Mouse (Mus musculus) thymus, adult 18-20 months (tissue): ENCODE results near the gene Hhipl2.
"Not testable (repeated sequence)": the region's sequence is repeated elsewhere in the genome, so short reads cannot be mapped to it uniquely, and the experiment has no call there.

ENCODE experiments used
- DNase-seq, 2 experiments: peaks; one replicate each; pipeline ENCODE4 v3.0.0; 2022; ENCODE audit warnings: mixed read lengths in 2 of 2

Gene Hhipl2

DNA sequence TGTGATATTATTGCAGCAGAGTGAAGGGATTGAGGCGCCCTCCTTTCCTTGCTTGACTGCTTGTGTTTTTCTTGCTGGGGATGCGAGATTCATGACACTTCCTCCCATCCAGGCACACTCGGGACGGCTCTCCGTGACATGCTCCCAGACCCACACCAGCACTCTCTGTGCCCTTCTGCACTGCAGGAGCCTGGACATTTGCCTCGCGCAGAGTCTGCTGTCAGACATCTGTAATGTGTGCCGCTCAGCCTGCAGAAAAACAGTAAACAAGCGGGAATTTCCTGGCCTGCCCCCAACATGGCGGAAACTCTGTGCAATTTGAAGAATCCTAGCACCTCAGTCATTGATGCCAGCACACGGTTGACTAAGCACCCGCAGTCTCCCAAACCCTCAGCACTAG lies at the start of gene Hhipl2:
Gene Hhipl2, plus strand, starts transcription at position 343 of the 400 bp plus-strand sequence.
- no peak for DNase-seq

DNA sequence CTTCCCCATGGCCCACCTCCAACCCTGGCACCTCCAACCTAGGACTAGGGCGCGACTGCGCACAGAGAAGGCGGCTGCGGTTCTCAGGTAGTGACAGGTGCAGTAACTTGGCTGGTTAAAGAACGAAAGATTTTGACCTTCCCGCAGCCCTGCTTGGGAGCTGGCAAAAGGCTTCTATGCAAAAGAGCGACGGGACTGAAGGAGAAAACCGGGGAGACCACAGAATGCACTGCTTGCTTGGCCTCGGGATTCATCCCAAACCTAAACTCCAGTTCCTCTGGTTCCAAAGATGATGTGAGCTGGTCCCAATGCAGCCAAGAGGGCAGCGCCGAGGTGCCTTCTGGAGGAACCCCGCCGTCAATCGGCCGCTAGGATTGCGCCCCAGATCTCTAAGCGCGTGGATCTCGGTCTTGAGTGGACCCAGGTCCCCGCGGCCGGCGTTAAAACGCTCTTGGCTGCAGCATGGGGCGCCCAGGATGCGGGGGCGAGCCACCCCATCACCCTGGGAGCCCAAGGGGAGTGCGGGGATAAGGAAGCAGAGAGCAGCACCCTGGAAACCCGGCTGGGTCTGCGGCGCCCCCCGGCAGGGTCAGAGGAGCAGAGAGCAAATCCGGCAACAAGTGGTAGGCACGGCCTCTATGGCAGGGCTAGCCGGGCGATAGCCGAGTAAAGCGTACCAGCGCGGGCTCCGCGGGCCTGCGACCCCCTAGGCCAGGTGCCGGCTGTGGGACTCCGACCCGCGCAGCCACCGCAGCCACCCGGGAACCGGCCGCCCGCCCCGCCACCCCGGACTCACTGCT lies 49.2 kb upstream of the Hhipl2 start:
- DNase-seq: peak in 1 of 2 experiments; percentile 56

DNA sequence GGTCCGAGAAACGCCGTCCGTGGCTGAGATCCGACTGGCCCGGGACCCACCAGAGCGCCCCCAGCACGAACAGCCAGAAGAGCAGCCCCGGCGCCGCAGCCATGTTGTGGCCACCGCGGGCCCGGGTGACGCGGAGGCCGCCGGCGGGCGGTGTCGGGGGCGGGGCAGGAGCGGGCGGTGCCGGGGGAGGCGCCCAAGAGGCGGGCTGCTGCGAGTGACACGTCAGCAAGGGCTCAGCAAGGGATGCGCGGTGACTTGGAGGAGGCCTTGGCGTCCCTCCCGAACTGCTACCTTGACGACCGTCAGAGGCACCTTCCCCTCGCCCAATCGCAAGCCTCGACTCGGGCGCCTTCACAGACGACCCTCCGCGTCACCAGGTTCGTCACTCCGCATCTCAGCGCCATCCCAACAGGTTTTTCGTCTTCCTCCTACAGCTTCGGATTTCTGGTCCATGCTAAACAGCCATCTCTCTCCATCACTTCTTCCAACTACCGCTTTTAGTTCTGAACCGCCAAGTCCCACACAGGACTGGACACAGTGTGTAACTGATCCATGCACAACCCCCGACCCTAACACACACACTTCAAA lies 48.5 kb upstream of the Hhipl2 start, which contains the start of gene Mia3:
Gene Mia3, minus strand, starts transcription at position 127 of the 588 bp plus-strand sequence.
- DNase-seq: peak; percentile 89 to 92

DNA sequence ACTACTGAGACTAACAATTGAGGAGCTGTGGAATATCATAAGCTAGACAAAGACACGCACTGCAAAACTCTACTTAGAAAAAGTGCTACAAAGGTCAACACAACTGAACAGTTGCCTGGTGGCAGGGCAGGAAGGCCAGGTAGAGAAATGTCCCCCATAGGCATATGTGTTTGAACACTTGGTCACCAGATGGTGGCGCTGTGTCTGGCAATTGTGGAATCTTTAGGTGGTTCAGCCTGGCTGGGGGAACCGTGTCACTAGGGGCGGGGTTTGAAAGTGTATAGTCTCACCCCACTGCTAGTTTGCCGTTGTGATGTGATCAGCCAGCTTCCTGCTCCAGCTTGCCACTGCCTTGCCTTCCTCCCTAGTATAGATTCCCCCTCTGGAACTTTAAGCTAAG lies 43.3 kb upstream of the Hhipl2 start:
- DNase-seq: no peak

DNA sequence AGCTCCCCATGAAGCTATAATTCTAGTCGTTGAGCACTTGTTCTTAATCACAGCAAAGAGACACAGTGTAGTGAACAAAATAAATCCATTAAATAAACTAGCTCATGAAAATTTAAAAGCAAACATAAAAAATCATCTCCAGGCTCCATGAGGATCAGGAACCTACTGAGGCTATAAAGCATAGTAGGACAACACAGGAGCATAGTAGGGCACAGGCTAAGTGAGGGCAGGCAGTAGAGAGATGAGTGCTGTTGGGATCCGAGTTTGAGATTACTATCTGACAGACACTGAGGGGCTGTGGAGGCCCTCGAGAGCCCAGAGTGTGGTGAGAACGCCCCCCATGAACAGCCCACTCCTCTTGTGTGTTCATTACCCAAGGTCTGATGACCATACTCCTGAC lies 41.0 kb upstream of the Hhipl2 start:
- DNase-seq: no peak

DNA sequence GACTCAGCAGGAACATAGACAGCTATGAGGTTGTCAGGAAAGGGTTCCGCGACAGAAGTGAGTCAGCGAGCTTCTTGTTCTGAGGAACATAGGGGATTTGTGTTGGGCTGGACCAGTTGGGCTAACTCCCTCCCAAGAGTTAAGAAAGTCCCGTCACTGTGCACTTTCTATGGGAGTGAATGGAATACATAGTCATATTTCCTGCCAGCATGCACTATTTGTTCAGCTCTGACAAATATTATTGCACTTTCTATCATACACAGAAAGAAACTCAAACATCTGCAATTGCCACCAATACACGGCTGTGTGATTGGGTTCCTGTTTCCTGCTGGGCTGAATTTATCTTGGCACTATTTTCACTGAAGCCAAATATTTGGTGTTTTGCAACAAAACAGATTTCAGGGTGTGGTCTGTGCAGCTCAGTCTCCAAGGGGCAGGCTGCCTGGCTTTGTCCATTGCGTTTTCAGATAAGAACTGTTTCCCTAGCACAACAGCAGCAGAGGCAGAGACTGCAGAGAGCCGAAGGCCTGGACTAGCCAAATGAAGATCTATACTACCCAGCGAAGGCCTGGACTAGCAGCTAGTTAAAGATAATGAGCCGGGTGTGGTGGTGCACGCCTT lies 39.6 kb upstream of the Hhipl2 start:
- no peak for DNase-seq

DNA sequence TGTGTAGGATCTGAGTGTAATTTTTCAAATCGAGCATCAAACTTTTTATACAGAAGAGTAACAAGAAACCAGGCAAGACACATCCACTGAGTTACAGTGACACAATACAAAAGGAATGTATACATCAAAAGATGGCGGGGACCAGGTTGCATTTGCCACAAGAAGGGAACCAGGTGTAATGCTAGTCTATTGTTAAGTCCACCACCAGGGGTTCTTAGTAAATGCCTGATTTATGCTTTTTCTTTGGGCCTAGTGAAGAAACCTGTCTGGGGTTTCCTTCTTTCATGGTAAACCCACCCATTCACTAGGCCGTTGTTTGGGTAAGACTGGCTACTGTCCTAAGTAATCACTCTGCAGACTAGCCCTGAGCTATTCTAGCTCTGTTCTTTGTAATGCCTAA lies 38.6 kb upstream of the Hhipl2 start:
- not testable (repeated sequence) for DNase-seq

DNA sequence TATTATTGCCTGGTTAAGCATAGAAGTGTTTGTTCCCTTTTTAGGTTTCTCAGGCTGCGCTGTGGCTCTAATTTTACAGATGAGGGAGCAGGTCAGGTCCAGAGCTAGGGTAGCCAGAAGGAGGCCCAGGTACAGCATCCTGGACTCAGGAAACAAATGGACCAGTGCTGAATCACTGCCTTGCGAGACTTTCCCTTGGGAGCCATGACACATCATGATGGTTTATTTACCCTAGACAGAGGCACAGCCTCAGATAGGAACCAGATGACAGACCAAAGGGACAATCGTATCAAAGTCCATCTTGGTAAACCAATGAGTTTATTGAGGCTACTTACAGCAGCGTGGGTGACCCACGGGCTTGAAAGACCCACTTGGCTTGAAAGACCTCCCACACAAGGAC lies 36.2 kb upstream of the Hhipl2 start:
- no peak for DNase-seq

DNA sequence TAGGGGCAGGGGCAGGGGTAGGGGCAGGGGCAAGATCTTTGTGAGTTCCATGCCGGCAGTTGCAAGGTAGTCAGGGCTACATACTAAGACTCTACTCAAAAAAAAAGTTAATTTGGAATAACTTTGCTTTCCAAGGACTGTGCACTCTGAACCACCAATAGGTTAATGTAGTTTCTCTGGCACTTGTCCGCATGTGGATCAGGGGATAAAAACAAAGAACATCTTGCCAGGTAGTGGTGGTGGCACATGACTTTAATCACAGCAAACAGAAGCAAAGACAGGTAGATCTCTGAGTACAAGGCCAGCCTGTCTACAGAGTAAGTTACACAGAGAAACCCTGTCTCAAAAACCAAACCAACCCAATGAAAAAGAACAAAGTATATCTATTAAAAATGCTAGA lies 35.4 kb upstream of the Hhipl2 start:
- DNase-seq: no peak

DNA sequence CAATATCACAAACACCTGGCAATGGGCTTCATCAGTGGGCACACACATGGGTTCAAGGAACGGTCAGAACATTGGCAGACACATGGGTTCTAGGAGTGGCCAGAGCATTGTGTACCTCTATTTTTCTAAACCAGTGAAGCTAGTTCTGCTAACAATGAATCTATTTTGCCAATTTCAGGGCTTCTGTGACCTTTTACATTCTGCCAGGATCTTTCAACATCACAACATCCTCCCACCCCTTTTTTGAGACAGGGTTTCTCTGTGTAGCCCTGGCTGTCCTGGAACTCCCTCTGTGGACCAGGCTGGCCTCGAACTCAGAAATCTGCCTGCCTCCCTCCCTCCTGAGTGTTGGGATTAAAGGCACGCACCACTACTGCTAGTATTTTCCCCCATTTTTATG lies 30.6 kb upstream of the Hhipl2 start:
- not testable (repeated sequence) for DNase-seq

DNA sequence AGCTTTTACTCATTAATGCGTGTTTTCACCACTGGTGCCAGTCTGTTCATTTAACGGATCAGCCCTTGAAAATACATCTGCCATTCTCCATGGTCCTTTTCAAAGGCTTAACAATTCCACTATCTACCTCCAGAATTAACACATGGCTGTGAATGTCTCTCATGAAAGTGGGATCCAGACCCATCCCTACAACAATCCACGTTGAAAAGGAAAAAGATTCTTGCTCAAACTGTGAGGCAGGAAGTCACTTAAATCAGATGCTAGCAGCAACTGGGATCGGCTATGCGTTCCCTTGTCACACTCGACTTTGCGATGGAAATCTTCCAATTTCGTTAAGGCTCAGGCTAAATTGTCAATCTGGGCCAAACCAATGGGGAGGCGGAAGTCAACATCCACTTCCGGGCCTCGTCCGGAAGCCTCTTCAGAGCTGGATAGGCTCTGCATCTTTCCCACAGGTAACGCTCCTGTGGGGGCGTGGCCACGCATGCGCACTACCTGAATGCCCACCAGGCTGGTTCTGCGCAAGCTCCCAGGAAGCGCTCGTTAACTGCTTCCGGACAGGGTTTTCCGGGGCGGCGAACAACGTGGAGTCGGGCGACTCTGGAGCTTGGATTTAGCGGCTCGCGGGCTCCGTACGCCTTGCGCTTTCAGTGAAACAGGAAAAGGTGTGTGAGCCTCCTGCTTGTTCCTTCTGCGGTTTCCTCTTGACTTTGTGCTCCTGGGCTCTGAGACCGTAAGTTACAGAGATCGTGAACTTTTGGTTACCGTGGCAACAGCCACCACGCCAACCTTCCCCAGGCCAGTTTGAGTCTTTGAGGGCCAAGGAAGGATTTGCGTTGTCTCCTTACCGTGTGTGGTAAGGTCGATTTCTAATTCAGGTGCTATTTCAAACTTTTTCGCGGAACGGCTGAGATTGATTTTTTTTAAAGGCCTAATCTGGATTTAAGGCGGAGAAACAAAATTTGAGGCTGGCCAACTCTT lies 29.3 kb upstream of the Hhipl2 start, which contains the start of gene Taf1a:
Gene Taf1a, plus strand, starts transcription at position 556 of the 981 bp plus-strand sequence.
- DNase-seq: peak; percentile 84 to 92

DNA sequence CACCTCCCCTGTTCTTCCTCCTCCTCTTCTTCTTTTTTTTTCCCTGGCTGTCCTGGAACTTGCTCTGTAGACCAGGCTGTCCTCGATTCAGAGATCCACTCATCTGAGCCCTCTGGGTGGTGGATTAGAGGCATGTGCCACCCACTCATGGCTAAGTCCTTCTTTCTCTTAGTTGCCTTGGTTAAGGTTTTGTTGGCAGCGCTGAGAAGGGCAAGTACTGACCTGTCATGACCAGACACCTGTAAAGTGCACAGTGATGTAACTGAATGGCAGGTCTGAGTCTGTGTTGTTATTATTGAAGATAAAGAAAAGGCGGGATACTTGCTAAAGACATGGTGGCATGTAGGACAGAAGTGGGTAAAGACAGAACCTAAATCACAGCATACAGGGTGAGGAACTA lies 14.6 kb upstream of the Hhipl2 start:
- no peak for DNase-seq

DNA sequence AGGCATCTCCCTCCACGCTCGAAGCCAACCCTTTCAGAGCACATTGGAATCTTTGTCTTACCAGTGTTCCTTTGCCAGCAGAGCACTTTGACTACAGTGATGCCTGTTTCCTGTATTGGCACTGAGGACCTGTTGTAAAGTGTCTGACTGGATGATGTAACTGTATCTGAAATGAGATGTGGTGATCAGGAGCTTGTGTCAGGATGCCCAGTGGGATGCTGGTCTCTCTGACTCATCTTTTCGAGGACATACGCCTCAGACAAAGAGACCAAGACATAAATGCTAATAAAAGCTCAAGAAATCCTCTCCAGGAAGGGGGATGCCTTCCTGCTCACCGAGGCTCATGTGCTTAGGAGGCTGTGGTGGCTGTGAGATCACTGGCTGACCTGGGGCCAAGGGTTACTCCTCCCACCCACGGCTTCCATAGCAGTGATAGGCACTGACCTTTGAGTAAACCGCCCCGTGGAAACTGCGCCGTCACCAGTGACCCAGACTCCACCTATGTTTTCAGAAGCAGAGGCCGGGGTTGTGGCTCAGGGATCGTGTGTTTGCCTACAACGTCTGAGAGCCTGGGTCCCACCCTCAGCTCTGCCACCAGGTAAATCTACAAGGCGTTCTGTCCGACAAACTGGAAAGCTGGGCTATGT lies 3.8 kb upstream of the Hhipl2 start:
- no peak for DNase-seq

DNA sequence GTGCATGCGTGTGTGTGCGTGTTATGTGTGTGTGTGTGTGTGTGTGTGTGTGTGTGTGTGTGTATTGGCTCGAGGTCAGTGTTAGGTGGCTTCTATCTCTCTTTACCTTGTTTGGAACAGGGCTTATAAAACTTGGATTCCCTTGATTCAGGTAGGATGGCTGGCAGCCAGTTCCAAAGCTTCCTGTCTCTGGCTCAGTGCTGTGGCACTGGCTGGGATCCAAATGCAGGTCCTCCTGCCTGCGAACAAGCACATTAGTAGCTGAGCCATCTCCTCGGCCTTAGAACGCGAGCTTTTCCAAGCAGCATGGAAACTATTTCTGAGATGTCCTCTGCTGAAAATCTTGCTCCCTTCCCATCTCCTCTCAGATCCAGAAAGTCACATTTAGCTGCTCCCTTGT lies 1.7 kb downstream of the Hhipl2 start:
- no peak for DNase-seq

DNA sequence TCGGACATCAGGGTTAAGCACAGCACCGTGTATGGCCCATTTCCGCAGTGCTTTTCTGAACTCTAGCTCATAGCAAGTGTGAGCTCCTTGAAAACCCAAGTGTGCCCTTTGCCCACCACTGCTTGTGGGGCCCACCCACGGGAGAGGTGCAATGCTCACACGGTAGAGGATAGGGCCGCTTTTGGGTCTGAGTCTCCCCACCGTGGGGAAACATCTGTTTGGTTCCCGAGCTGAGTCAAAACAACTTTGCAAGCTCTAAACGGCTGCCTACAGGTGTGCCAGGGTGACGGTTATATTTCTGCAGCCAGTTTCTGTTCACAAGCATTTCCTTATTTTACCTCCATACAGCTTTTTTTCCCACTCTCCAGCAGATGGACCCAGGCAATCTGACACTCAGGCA lies 2.3 kb downstream of the Hhipl2 start:
- DNase-seq: peak; percentile 29 to 46

DNA sequence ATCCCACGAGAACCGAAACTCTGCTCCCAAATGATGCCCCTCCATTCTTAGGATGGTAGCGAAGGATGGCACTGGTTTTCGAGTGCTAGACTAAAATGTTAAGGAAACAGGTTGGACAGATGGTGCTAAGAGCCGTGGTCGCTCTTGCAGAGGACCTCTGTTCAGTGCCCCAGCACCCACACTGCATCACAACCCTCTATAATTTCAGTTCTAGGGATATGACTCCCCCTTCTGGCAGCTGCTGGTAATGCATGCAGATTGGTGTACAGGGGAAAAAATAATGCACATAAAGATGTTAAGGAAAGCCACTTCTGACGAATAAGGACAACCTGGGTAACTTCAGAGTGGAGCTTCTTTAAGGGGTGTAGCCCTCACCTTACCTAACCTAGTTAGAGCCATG lies 6.1 kb downstream of the Hhipl2 start:
- DNase-seq: no peak

DNA sequence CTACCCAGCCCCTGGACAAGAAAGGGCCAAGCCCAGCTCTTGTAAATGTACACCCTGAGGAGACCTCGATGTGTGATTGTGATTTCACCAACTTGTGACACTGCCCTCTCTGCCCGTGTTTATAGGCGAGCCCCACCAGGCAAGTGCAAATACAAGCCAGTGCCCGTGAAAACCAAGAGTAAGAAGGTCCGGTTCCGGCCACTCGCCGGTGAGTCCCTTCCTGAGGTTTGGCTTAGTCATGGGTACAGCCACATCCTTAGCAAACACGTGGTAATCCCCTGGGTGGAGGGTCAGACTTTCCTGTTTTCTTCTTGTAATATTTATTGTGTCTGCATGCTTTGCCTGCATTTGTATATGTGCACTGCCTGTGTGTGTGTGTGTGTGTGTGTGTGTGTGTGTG lies 16.9 kb downstream of the Hhipl2 start:
- DNase-seq: no peak

DNA sequence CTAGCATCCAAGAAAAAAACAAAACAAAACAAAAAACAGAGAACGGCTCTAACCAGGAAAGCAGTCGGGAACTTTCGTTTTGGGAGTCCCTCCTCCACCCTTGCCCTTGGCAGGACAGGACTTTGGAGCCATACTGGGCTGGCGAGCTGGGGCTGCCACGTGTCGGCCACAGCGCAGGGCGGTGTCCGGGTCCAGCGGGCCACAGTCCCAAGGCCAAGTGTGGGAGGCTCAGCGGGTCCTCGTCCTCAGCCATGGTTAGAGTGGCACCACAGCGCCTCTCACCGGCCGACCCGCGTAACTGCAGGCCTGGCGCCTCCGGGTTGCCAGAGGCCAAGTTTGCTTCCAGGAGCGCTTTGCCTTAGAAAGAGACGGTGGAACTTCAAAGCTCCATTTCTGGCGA lies 21.0 kb downstream of the Hhipl2 start:
- peak; percentile 53 for DNase-seq

DNA sequence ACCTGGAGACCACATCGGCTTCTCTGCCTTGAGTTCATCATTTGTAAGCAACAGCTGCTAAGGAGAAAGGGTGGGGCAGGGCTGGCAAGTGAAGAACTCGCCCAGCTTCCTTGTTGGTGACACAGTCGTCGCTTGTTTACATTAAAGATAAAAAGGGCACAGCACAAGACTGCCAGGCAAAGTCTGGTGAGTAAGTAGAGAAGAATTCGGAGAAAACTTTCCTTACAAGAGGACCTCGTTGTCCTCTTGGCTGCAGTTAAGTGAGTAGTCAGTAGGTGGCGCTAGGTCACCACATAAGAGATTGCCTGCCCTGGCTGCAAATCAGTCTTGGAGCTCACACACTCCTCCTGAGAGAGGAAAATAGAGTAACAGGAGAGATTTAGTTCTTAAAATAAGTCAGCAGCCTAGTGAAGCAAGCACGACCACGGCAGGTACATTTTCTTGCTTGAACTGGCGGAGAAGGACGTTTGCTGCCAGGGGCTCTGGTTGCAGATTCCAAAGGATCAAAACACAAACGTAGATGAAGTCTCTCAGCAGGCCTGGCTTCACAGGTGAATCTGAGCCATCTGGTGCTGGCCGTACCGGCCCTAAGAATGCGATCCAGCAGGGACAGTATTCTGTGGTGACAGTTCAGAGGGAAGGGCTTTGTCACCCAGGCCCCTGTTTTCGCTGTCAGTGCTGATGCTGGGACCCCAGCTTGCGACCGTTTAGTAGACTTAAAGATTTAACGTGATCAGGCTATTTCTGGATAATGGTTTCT lies 24.2 kb downstream of the Hhipl2 start:
- peak; percentile 27 to 39 for DNase-seq

DNA sequence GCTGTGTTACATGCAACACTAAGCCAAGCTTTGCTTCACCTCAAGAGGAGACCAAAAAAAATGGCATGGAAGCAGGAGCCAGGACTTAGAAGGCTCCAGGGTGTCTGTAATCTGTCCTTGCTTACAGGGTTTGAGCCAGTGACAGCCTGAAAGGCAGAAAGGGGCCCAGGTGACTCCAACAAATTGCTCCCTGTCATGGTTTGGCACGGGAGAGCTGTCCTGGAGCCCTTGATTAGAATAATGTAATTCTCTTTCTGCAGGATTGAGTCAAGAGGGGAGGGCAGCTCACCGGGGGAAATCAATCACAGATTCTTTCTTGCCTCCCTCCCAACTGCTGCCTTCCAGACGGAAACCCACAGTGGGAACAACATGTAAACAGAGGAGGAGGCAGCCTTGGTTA lies 35.1 kb downstream of the Hhipl2 start:
- no peak for DNase-seq
